Mouse (Mus musculus): ENCODE results near the gene Pou3f3.

The Pou3f3 gene

GRCm38 (mm10) chr1:42694665-42695577, 647 bp upstream of the Pou3f3 start:
- no peak for DNase-seq

GRCm38 (mm10) chr1:42696371-42697031, 933 bp downstream of the Pou3f3 start:
- no peak for DNase-seq

- DNase-seq: no peak
These were observed 1.8 kb downstream of the Pou3f3 start for GRCm38 (mm10) chr1:42697321-42697755.

GRCm38 (mm10) chr1:42697756-42698583, 2.4 kb downstream of the Pou3f3 start:
- no peak for DNase-seq

GRCm38 (mm10) chr1:42698584-42699333, 3.2 kb downstream of the Pou3f3 start:
- no peak for DNase-seq

GRCm38 (mm10) chr1:42699471-42699871, 3.9 kb downstream of the Pou3f3 start:
- no peak for DNase-seq

GRCm38 (mm10) chr1:42700171-42700570, 4.6 kb downstream of the Pou3f3 start:
- DNase-seq: no peak

GRCm38 (mm10) chr1:42700815-42701214, 5.2 kb downstream of the Pou3f3 start:
- no peak for DNase-seq

GRCm38 (mm10) chr1:42701833-42702611, 6.5 kb downstream of the Pou3f3 start:
- DNase-seq: no peak

- no peak for DNase-seq
These were observed 7.4 kb downstream of the Pou3f3 start for GRCm38 (mm10) chr1:42702984-42703383.

GRCm38 (mm10) chr1:42703424-42703823, 7.9 kb downstream of the Pou3f3 start:
- no peak for DNase-seq

- DNase-seq: no peak
These were observed 8.5 kb downstream of the Pou3f3 start for GRCm38 (mm10) chr1:42703851-42704613.

GRCm38 (mm10) chr1:42704981-42705810, 9.6 kb downstream of the Pou3f3 start:
- no peak for DNase-seq

GRCm38 (mm10) chr1:42705811-42706160, 10.2 kb downstream of the Pou3f3 start:
- no peak for DNase-seq

- DNase-seq: no peak
These were observed 11.6 kb downstream of the Pou3f3 start for GRCm38 (mm10) chr1:42707196-42707595.

- no peak for DNase-seq
These were observed 12.1 kb downstream of the Pou3f3 start for GRCm38 (mm10) chr1:42707611-42708130.

GRCm38 (mm10) chr1:42709024-42709423, 13.5 kb downstream of the Pou3f3 start:
- DNase-seq: no peak

- DNase-seq: no peak
These were observed 14.0 kb downstream of the Pou3f3 start for GRCm38 (mm10) chr1:42709431-42710160.

GRCm38 (mm10) chr1:42710234-42710633, 14.7 kb downstream of the Pou3f3 start:
- DNase-seq: no peak

Data from lung, postnatal 10 days (tissue).